Mouse (Mus musculus): ENCODE measurements around the gene Radil.

Gene Radil

GRCm38 (mm10) chr5:142450846-142451245 lies 100.1 kb downstream of the Radil start:
- in situ Hi-C loops (cut with MboI, MseI), result no loop called here

GRCm38 (mm10) chr5:142448623-142449022 lies 102.3 kb downstream of the Radil start:
- in situ Hi-C loops (cut with MboI, MseI), result loop anchor here (5.0 to 10.0 kb wide), 2 partner anchors 81 to 84 kb away; no protein-coding TSS in a partner anchor

- in situ Hi-C loops (cut with MboI, MseI), result loop anchor here (5.0 to 10.0 kb wide), 2 partner anchors 81 to 83 kb away; no protein-coding TSS in a partner anchor
Measured at GRCm38 (mm10) chr5:142448076-142448475, 102.8 kb downstream of the Radil start.

- in situ Hi-C loops (cut with MboI, MseI), result loop anchor here (5.0 to 10.0 kb wide), 2 partner anchors 78 to 81 kb away; no protein-coding TSS in a partner anchor
Measured at GRCm38 (mm10) chr5:142445709-142446108, 105.2 kb downstream of the Radil start.

GRCm38 (mm10) chr5:142444791-142445531 lies 105.9 kb downstream of the Radil start:
- in situ Hi-C loops (cut with MboI, MseI), result loop anchor here (5.0 to 10.0 kb wide), 3 partner anchors 38 to 80 kb away; no protein-coding TSS in a partner anchor

- in situ Hi-C loops (cut with MboI, MseI), result loop anchor here (5.0 to 10.0 kb wide), 2 partner anchors 37 to 79 kb away; no protein-coding TSS in a partner anchor
Measured at GRCm38 (mm10) chr5:142443994-142444393, 106.9 kb downstream of the Radil start.

GRCm38 (mm10) chr5:142443514-142443913 lies 107.4 kb downstream of the Radil start:
- in situ Hi-C loops (cut with MboI, MseI), result loop anchor here (5.0 to 10.0 kb wide), 2 partner anchors 36 to 79 kb away; no protein-coding TSS in a partner anchor

- in situ Hi-C loops (cut with MboI, MseI), result loop anchor here (5.0 to 10.0 kb wide), 2 partner anchors 35 to 77 kb away; no protein-coding TSS in a partner anchor
Measured at GRCm38 (mm10) chr5:142442045-142442440, 108.9 kb downstream of the Radil start.

- in situ Hi-C loops (cut with MboI, MseI), result loop anchor here (5.0 to 10.0 kb wide), 2 partner anchors 34 to 77 kb away; no protein-coding TSS in a partner anchor
Measured at GRCm38 (mm10) chr5:142441332-142442044, 109.4 kb downstream of the Radil start.

GRCm38 (mm10) chr5:142440451-142441147 lies 110.3 kb downstream of the Radil start:
- in situ Hi-C loops (cut with MboI, MseI), result loop anchor here (5.0 to 10.0 kb wide), 2 partner anchors 33 to 76 kb away; no protein-coding TSS in a partner anchor

GRCm38 (mm10) chr5:142439911-142440432 lies 110.9 kb downstream of the Radil start:
- in situ Hi-C loops (cut with MboI, MseI), result loop anchor here (5.0 to 10.0 kb wide), 3 partner anchors 33 to 1695 kb away; no protein-coding TSS in a partner anchor

- in situ Hi-C loops (cut with MboI, MseI), result loop anchor here in 1 of 2 experiments (10.0 kb wide), 1 partner anchor 1694 kb away; no protein-coding TSS in a partner anchor
Measured at GRCm38 (mm10) chr5:142438380-142438938, 112.4 kb downstream of the Radil start.

GRCm38 (mm10) chr5:142435736-142436135 lies 115.2 kb downstream of the Radil start:
- in situ Hi-C loops (cut with MboI, MseI), result loop anchor here in 1 of 2 experiments (10.0 kb wide), 1 partner anchor 1691 kb away; no protein-coding TSS in a partner anchor

Measured in T-helper 17 cell (primary cell).